Mouse (Mus musculus): ENCODE data around the gene Snx14.

- TF ChIP-seq CTCF (conservative IDR thresholded peaks at IDR 0.05; ENCODE audit: low read length) (no peak), NANOG (IDR thresholded peaks at IDR 0.05; ENCODE audit: borderline replicate concordance, low read length) (no peak)
Measured at GRCm38 (mm10) chr9:88388826-88389225, 49.9 kb downstream of the Snx14 start.

All from E14TG2a.4 (cell line).